Mouse (Mus musculus) 3T3-L1 (cell line): Measurements from ENCODE around the gene Olfr155.

Experiments
- DNase-seq: peaks from one replicate; pipeline ENCODE4 v3.0.0-alpha.2; 2015; ENCODE audit warnings: low read depth, low spot score

The Olfr155 gene

DNA sequence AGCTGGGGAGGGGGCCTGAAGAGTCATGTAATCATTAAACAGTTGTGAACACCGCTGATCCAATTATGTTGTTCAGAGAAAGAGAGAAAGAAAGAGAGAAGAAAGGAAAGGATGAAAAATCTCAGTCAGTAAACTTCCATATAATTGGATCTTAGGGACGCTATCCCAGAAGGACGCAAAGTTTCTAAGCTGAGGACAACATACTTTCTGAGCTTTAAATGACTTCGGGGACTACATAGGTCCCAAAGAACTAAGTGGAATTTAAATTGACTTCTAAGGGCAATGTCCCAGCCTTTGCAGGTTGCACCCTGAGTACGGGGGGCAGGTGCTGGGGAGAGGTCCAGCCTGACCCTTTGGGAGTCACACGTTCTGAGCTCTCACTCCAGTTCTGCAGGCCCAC, at the start of gene Olfr155:
TSS of gene Olfr155 (plus strand) at position 301 of the 400 bp plus-strand sequence.
- DNase-seq = no peak

- DNase-seq = no peak
These were observed 28.3 kb upstream of the Olfr155 start for GRCm38 (mm10) chr4:43822896-43823550.

- DNase-seq = peak; percentile 66
These were observed 27.5 kb upstream of the Olfr155 start, which contains the start of gene Olfr156 for GRCm38 (mm10) chr4:43823845-43824337. Gene Olfr156 (minus strand): TSS chr4:43823895.

DNA sequence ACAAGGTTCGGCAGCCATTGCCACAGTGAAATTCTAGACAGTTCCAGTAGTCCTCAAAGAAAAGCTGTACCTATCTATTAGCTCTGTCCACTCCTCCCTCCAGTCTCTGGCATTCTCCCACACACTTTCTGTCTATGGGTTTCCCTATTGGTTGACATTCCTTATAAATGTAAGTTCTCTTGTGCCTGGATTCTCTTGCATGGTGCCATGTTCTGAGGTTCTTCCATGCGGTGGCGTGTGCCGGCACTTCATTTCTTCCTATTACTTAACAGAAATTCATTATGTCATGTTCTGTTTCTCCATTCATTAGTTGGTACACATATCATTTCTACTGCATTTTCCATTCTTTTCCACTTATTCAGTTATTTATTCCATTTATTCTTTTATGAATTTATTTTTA, 22.6 kb upstream of the Olfr155 start:
- DNase-seq = no peak

- DNase-seq = no peak
These were observed 19.3 kb upstream of the Olfr155 start for GRCm38 (mm10) chr4:43832031-43832430.

- DNase-seq = no peak
These were observed 17.6 kb upstream of the Olfr155 start for GRCm38 (mm10) chr4:43833752-43834151.

DNA sequence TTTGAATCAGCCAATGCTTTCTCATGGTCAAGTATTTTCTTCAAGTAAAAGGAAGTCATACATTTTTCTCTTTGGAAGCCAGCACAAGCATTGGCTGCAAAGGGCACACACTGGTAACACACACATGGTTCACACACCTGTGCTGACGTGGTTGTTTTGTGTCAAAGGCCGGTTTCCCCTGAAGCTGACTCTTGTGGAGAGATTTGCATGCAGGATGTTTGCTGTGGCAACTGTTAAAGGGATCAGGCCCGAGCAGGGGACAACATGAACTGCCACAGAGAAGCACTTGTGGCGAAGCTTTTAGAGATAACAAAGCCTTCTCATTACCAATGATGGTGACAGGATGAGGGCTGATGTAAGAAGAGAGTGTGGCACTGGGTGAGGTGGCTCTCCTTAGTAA, 16.6 kb upstream of the Olfr155 start:
- no peak for DNase-seq

GRCm38 (mm10) chr4:43838326-43838725, 13.0 kb upstream of the Olfr155 start:
- no peak for DNase-seq

DNA sequence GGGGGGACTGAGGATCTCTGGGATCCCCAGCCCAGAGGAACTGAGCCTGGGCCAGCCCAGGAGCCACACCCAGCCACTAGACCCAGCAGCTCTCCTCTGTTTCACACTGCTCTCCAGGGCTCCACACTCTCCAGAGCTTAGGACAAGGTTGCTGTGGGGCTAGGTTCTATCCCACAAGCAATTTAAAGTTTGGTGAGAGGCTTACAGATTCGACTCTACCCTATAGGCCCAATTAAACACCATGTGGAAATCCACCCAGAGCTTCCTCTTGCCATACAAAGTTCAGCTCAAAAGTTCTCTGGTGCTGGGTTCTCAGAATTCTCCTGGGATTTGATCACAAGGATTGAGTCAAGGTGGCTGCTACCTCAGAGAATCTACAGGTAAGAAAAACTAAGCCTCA, 11.3 kb upstream of the Olfr155 start, which contains the start of gene Olfr157:
TSS of gene Olfr157 (minus strand) at position 101 of the 400 bp plus-strand sequence.
- DNase-seq = no peak

GRCm38 (mm10) chr4:43854101-43854500, 2.7 kb downstream of the Olfr155 start:
- DNase-seq = no peak

DNA sequence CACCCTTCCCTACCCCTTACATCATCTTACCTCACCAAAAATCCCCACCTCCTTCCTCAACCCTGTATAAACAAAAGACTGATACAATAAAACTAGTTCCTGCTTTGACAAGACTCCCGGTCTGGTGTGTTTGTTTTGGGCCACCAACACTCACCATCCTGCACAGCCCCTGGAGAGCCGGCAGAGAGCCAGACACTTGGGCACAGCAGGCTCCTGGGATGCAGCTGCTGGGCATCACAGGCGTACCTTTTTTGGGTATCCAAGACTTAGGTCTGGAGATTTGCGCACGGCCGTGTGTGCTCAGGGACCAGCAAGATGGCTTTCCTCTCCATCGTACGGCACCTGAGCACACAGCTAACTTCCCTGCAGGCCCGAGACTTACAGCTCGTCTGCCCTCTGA, 8.5 kb downstream of the Olfr155 start:
- no peak for DNase-seq

- DNase-seq = peak; percentile 75
These were observed 9.6 kb downstream of the Olfr155 start for GRCm38 (mm10) chr4:43860744-43861519.

GRCm38 (mm10) chr4:43863298-43863697, 11.9 kb downstream of the Olfr155 start:
- DNase-seq = no peak

DNA sequence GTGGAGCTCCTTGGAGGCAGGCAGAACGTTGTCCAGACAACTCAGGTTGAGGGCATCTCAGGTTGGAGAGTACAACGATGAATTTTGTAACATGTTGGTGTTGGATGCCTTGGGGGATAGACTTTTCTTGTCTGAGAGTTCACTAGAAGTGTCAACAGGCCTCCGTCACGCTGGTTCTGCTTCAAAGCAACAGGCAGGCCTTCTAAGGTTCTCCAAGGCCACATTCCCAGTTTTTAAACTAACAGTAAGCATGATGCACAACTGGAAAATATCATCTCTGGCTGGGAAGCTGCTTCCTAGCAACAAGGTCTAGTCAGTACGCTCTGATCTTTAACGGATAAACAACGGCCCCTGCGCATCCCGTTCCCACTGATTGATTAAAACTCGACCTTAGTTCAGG, 18.5 kb downstream of the Olfr155 start:
- no peak for DNase-seq

DNA sequence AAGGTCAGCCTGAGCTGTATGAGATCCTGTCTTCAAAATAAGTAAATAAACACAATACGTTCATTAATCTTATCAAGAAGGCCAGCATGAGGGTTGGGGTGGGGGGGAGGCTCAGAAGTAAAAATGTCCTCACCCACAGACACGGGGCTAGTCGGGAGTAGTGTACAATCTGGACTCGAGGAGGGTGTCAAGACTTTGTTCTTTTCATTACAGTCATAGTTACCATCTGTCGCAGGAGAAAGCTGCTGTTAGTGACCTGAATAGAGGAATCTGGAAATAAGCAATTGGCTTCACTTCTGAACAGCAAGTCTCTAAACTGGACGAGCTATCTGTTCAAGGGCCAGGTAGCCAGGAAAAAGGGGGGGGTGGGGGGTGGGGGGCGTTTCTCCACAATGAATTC, 23.1 kb downstream of the Olfr155 start:
- DNase-seq = no peak

- DNase-seq = peak; percentile 76
These were observed 24.0 kb downstream of the Olfr155 start, which contains the start of gene Reck for GRCm38 (mm10) chr4:43875160-43875918. Gene Reck (plus strand): TSS chr4:43875530.

GRCm38 (mm10) chr4:43875919-43876411, 24.6 kb downstream of the Olfr155 start:
- peak; percentile 33 for DNase-seq

- DNase-seq = no peak
These were observed 25.9 kb downstream of the Olfr155 start for GRCm38 (mm10) chr4:43877230-43877629.

DNA sequence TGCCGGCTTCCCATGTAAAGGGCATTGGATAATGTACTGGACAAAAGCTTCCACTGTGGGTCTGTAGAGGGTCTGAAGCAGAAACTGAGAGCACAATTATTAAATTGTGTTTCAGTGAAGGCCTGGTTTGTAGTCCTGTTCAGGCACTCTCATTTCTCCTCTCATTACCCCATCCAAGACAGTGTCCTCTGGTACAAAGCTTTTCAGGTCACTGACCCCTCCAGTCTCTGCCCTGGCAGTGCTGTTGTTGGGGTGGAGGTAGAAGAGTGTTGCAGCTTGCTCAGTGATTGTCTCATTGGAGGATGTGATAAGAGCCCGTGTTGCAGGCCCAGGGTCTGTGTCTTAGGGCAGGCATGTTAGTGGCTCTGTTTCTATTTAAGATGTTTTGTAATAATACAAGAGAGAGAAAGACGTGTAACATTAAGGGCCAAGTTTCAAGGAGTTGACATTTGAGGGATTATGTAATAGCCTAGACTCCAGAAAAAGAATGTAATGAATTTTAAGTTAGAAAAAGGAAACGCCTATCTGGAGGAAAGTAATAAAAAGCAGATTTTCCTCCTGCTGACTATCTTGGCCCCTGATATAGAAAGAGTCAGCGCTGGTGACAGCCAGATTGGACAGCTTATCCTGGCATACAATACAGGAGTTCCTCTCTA, 26.9 kb downstream of the Olfr155 start:
- peak; percentile 54 for DNase-seq

- no peak for DNase-seq
These were observed 28.2 kb downstream of the Olfr155 start for GRCm38 (mm10) chr4:43879566-43879965.

GRCm38 (mm10) chr4:43884196-43884595, 32.8 kb downstream of the Olfr155 start:
- DNase-seq = no peak
